Mouse (Mus musculus): ENCODE data around the gene Mdfic.

- TF ChIP-seq CTCF (IDR thresholded peaks at IDR 0.05; ENCODE audit: insufficient read depth, low read depth, low read length): no peak
- TF ChIP-seq POLR2A (IDR thresholded peaks at IDR 0.05; ENCODE audit: insufficient read depth, low read depth, low read length): no peak
These were observed 74.3 kb downstream of the Mdfic start for GRCm38 (mm10) chr6:15794801-15795200.

All from olfactory bulb, adult 2 months (tissue).